Mouse (Mus musculus) MEL (cell line): Measurements from ENCODE around the gene Cpox.

Source experiments
- BHLHE40 ChIP-seq: IDR thresholded peaks from 2 replicates; pipeline ENCODE4 v1.6.1; 2012; ENCODE audit warnings: low read depth, mild to moderate bottlenecking, inconsistent platforms, low read length, improper control_type of control experiment, borderline replicate concordance
- CTCF ChIP-seq, 3 experiments: IDR thresholded peaks in 2 of 3; conservative IDR thresholded peaks in 1 of 3; 2 replicates each; pipeline ENCODE4 v1.5.1; 2011 to 2012; ENCODE audit warnings: low read length in 3 of 3, low read depth in 2 of 3, mild to moderate bottlenecking in 2 of 3, improper control_type of control experiment in 1 of 3, inconsistent platforms in 1 of 3, mixed read lengths in 1 of 3, moderate library complexity in 1 of 3; ENCODE audit not compliant: control insufficient read depth in 1 of 3, insufficient read depth in 1 of 3, poor library complexity in 1 of 3, severe bottlenecking in 1 of 3
- ELF1 ChIP-seq: IDR thresholded peaks from 2 replicates; pipeline ENCODE4 v1.6.1; 2014; ENCODE audit warnings: low read depth, mild to moderate bottlenecking, inconsistent platforms, low read length, improper control_type of control experiment, moderate library complexity
- GATA1 ChIP-seq: IDR thresholded peaks from 2 replicates; pipeline ENCODE4 v1.6.1; 2011; ENCODE audit warnings: low read depth, low read length, improper control_type of control experiment
- MAFK ChIP-seq: IDR thresholded peaks from 2 replicates; pipeline ENCODE4 v1.6.1; 2011; ENCODE audit warnings: low read depth, mild to moderate bottlenecking, low read length, improper control_type of control experiment, borderline replicate concordance
- MAX ChIP-seq: IDR thresholded peaks from 2 replicates; pipeline ENCODE4 v1.6.1; 2011; ENCODE audit warnings: low read length, improper control_type of control experiment
- POLR2A ChIP-seq, 2 experiments: IDR thresholded peaks; 2 replicates each; pipeline ENCODE4 v1.6.1; 2011 to 2012; ENCODE audit warnings: low read length in 2 of 2, mild to moderate bottlenecking in 2 of 2, control low read depth in 1 of 2, improper control_type of control experiment in 1 of 2, low read depth in 1 of 2, moderate library complexity in 1 of 2; ENCODE audit not compliant: control insufficient read depth in 1 of 2, insufficient read depth in 1 of 2, poor library complexity in 1 of 2
- POLR2AphosphoS2 ChIP-seq: IDR thresholded peaks from 2 replicates; pipeline ENCODE4 v1.6.1; 2011; ENCODE audit warnings: low read length, improper control_type of control experiment
- TAL1 ChIP-seq: IDR thresholded peaks from 2 replicates; pipeline ENCODE4 v1.6.1; 2012; ENCODE audit warnings: mild to moderate bottlenecking, inconsistent platforms, low read length, moderate library complexity, mixed read lengths

- TF ChIP-seq CTCF (IDR thresholded peaks at IDR 0.05 in 2 of 3, conservative IDR thresholded peaks at IDR 0.05 in 1 of 3; ENCODE audit: control insufficient read depth in 1 of 3, insufficient read depth in 1 of 3, low read depth in 2 of 3, low read length in 3 of 3, poor library complexity in 1 of 3, severe bottlenecking in 1 of 3) (no peak), GATA1 (no peak), POLR2AphosphoS2 (no peak), POLR2A (IDR thresholded peaks at IDR 0.05; ENCODE audit: control insufficient read depth in 1 of 2, insufficient read depth in 1 of 2, low read depth in 1 of 2, low read length in 2 of 2, poor library complexity in 1 of 2) (no peak), TAL1 (no peak), MAFK (no peak), ELF1 (no peak), MAX (no peak), BHLHE40 (no peak)
These were observed 32.3 kb downstream of the Cpox start for GRCm38 (mm10) chr16:58702329-58702932.
